Mouse (Mus musculus) stomach, postnatal 0 days (tissue): Measurements from ENCODE around the gene Lrch4.

Experiments
- CTCF ChIP-seq: IDR thresholded peaks from 2 replicates; pipeline ENCODE4 v1.5.1; 2016; ENCODE audit warnings: antibody characterized with exemption, low read depth, mild to moderate bottlenecking, moderate library complexity
- EP300 ChIP-seq: optimal IDR thresholded peaks from 2 replicates; pipeline ENCODE3; 2016; ENCODE audit warnings: antibody characterized with exemption

- TF ChIP-seq CTCF = peak; percentile 54
- TF ChIP-seq EP300 = no peak
Observed at GRCm38 (mm10) chr5:137627991-137628390, 930 bp upstream of the Lrch4 start.
